Mouse (Mus musculus): ENCODE data around the gene Kcnc1. TPM values are rescaled to one million over a fixed set of nuclear protein-coding genes. Genes with fewer than 3 reads are reported as not detected.

The Kcnc1 gene
- total RNA-seq (2021): 100 to 1,000 TPM; 105 to 112 TPM

- peak; percentile 58 to 63 for DNase-seq (ENCODE audit: extremely low spot score in 1 of 2, low spot score in 1 of 2)
Measured at GRCm38 (mm10) chr7:46396231-46396927, at the start of gene Kcnc1. Gene Kcnc1, plus strand, starts transcription at chr7:46396497.

DNA sequence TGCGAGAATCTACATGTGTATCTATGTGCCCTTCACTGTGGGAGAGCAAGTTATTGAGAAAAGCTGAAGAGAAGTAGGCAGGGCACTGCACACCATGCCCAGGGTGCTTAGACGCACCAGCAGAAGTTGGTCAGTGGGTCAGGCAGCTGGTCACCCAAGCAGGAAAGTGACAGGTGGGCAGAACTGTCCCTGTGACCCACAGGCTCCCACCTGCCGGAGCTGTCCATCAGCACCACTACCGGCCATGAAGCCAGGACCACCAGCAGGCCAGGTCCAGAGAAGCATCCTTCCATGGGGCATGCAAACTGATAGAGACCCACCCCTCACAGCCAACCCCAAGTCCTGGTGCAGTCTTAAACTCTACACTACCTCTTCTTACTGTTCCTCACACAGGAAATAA is 48.6 kb upstream of the Kcnc1 start:
- DNase-seq (ENCODE audit: extremely low spot score in 1 of 2, low spot score in 1 of 2): no peak

DNA sequence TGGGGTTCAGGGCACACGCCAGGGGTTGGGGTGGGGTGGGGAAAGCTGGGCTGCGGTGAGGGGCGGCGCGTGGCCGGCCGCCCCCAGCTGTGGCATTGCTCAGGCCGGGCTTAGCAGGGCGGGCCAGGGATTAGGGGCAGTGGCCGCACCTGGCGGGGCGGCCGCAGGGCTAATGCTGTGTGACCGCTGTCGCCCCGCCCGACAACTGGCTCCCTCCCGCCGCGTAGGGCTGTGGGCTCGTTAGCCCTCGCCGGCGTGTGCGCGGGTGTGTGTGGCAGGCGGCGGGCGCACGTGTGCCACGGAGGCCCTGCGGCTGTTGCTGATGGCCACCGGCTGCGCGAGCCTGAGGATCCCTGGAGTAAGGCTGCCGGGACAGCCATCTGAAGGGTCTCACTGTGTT is 47.5 kb upstream of the Kcnc1 start:
- DNase-seq (ENCODE audit: extremely low spot score in 1 of 2, low spot score in 1 of 2): no peak

DNA sequence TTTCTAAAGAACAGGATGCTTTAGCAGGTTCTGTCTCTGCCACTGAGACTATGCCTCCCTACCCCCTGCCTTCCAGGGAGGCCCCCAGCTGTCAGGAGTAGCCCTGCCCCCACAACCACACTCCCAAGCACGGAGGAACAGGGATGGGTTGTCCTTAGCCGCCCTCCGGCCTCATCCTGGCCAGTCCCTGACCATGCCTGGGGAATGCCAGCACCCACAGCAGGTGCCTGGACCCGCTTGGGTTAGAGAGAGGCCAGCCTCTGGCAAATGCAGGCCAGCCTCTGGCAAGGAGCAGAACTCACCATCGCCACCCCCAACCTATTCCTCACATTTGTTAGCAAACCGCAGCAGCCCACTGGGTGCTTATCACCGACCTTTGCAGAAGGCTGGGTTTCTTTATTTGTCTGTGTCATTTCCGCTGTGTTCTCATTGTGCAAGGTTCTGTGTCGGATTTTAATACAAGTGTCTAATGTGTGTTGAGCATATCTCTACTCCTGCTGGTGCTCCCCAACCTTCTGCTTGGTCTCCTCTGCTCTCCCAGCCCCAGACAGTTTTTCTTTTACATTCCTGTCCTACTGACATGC is 46.1 kb upstream of the Kcnc1 start:
- DNase-seq (ENCODE audit: extremely low spot score in 1 of 2, low spot score in 1 of 2): no peak

DNA sequence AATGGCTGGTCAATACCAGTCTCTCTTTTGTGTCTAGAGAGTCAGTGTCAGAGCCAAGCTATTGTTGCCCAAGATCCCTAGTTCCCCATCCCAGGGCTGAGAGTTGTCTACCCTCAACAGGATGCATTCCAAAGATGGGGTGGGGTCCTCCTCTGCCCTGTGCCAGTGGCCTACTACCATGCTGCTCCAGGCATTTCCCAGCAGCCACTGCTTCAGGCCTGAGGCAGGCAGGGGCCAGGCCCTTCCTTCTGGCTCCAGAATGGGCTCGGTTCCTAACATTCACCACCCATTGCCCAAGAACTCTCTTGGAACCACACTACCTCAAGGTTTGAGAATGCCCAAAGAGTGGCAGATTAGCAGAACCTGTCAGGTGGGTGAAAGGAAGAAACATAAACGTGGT is 43.5 kb upstream of the Kcnc1 start:
- DNase-seq (ENCODE audit: extremely low spot score in 1 of 2, low spot score in 1 of 2): no peak

GRCm38 (mm10) chr7:46353216-46353615 is 43.1 kb upstream of the Kcnc1 start:
- no peak for DNase-seq (ENCODE audit: extremely low spot score in 1 of 2, low spot score in 1 of 2)

- no peak for DNase-seq (ENCODE audit: extremely low spot score in 1 of 2, low spot score in 1 of 2)
Measured at GRCm38 (mm10) chr7:46353875-46354274, 42.4 kb upstream of the Kcnc1 start.

DNA sequence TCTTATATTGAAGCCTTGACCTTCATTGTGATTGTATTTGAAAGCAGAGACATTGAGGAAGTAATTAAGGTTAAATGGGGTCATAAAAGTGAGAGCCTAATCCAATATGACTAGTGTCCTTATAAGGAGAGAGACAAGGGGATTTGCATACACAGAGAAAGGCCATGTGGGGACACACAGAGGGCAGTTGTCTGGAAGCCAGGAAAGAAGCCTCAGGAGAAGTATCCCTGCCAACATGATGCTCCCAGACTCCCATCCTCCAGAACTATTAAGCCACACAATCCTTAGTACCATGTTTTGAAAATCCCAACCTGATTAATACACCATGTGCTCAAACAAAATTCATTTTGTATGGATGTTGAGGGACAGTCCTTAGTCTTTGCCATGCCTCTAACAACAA is 34.5 kb upstream of the Kcnc1 start:
- DNase-seq (ENCODE audit: extremely low spot score in 1 of 2, low spot score in 1 of 2): no peak

DNA sequence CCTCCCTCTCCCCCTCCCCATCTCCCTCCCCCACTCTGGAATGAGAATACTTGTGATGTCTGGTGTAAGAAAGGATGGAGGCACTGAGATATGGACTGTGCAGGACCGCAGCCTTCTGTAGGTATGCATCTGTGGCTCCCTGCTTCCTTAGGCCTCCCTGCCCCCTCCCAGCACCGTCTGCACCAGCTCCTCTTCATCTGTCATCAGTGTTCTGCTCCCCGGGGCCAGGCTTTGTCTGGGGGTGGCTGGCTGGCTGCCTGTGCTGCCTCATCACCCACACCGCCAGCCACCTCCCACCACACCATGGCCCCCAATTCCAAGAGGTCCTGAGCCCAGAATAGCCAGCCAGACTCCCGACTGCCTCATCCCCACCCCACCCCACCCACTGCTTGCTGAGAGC is 32.1 kb upstream of the Kcnc1 start:
- DNase-seq (ENCODE audit: extremely low spot score in 1 of 2, low spot score in 1 of 2): peak in 1 of 2 experiments; percentile 29

- no peak for DNase-seq (ENCODE audit: extremely low spot score in 1 of 2, low spot score in 1 of 2)
Measured at GRCm38 (mm10) chr7:46365810-46366209, 30.5 kb upstream of the Kcnc1 start.

DNA sequence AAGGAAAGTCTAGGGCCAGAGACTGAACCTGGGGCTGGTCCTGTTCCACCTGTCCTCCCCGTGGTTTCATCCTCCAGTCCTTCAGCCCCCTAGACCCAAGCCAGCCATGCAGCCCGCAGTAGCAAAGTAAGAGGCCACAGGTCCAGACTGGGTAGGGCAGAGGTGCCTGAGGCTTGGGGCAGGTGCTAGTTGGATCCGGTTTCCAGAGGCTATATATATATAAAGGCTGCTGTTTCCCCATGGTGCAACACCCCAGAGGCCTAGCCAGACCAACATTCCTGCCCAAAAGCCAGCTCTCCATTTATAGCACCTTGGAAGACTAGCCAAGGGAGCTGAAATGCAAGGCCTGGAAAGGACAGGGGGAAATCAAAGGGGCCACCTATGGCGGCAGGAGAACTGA is 25.2 kb upstream of the Kcnc1 start:
- DNase-seq (ENCODE audit: extremely low spot score in 1 of 2, low spot score in 1 of 2): no peak

DNA sequence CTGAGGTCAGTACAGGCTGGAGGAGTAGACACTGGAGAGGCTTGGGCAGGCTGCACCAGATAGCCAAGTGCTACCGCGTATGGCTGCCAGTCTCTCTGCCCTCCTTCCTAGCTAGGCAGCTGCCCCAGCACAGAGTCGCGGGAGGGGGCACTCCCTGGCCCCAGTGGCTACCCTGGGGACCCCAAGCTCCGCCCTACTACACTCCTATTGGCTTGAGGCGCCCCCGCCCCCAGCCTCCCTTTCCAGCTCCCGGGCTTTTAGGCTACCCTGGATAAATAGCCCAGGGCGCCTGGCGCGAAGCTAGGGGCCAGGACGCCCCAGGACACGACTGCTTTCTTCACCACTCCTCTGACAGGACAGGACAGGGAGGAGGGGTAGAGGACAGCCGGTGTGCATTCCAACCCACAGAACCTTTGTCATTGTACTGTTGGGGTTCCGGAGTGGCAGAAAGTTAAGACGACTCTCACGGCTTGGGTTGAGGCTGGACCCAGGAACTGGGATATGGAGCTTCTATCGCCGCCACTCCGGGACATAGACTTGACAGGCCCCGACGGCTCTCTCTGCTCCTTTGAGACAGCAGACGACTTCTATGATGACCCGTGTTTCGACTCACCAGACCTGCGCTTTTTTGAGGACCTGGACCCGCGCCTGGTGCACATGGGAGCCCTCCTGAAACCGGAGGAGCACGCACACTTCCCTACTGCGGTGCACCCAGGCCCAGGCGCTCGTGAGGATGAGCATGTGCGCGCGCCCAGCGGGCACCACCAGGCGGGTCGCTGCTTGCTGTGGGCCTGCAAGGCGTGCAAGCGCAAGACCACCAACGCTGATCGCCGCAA is 19.9 kb upstream of the Kcnc1 start, which contains the start of gene Myod1:
Gene Myod1, plus strand, starts transcription at position 303 of the 836 bp plus-strand sequence.
- no peak for DNase-seq (ENCODE audit: extremely low spot score in 1 of 2, low spot score in 1 of 2)

- no peak for DNase-seq (ENCODE audit: extremely low spot score in 1 of 2, low spot score in 1 of 2)
Measured at GRCm38 (mm10) chr7:46377008-46377346, 19.3 kb upstream of the Kcnc1 start.

- DNase-seq (ENCODE audit: extremely low spot score in 1 of 2, low spot score in 1 of 2): peak in 1 of 2 experiments; percentile 57
Measured at GRCm38 (mm10) chr7:46378123-46378522, 18.2 kb upstream of the Kcnc1 start.

DNA sequence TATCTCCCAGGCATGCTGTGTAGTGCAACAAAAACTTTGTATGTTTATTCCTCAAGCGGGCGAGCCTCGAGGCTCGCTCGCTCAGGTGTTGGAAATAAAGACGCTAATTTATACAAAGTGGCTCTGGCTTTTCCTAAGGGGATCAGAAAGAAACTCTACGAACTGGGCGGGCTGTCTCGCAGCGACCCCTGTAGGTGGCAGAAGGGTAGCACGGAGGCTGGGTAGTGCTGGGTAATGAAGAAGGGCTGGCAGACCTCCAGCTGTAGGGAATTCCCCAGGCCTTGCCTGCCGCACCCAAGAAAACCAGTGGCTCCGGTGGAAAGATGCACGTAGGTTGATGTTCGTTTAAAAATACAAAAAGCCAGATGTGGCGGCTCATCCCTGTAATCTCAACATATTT is 17.3 kb upstream of the Kcnc1 start:
- peak in 1 of 2 experiments; percentile 67 for DNase-seq (ENCODE audit: extremely low spot score in 1 of 2, low spot score in 1 of 2)

GRCm38 (mm10) chr7:46380625-46381024 is 15.7 kb upstream of the Kcnc1 start:
- DNase-seq (ENCODE audit: extremely low spot score in 1 of 2, low spot score in 1 of 2): no peak

- no peak for DNase-seq (ENCODE audit: extremely low spot score in 1 of 2, low spot score in 1 of 2)
Measured at GRCm38 (mm10) chr7:46387430-46387829, 8.9 kb upstream of the Kcnc1 start.

GRCm38 (mm10) chr7:46389456-46390085 is 6.7 kb upstream of the Kcnc1 start:
- DNase-seq (ENCODE audit: extremely low spot score in 1 of 2, low spot score in 1 of 2): no peak

DNA sequence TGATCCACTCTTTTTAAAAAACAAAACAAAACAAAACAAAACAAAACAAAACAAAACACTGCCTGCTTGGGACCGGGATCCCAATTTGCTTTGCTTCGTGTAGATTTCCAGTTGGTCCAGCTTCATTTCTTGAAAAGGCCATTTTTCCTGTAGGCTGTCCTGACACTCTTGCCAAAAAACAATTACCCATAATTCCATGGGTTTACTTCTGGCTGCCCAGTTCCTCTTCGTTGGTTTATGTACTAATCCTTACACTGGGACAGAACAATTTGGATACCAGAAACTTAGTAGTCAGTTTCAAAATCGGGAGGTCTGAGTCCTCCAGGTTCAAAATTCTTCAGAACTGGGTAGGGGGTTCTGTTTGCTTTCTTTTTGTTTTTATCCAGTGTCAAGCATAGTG is 6.1 kb upstream of the Kcnc1 start:
- DNase-seq (ENCODE audit: extremely low spot score in 1 of 2, low spot score in 1 of 2): no peak

DNA sequence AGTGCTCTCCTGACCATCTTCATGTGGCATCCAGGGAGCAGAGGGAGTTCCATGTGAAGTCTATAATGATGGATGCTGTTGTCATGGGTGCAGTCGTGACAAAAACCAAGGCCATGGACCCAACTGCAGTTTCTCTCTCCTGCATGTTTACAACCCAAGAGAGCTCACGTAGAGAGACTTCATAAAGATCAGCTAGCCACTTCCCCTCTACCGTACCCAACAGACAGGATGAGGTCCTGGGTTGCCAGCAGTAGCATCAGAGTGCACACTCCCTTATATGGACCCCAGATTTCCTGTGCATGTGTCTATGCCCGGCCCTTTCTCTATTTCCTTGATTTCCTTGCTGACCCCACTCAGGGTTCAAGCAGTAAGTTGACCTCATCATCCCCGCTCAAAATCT is 4.6 kb upstream of the Kcnc1 start:
- no peak for DNase-seq (ENCODE audit: extremely low spot score in 1 of 2, low spot score in 1 of 2)

GRCm38 (mm10) chr7:46393116-46393515 is 3.2 kb upstream of the Kcnc1 start:
- DNase-seq (ENCODE audit: extremely low spot score in 1 of 2, low spot score in 1 of 2): peak; percentile 82 to 91

All from layer of hippocampus, postnatal 25 days (tissue).